Mouse (Mus musculus) activated CD4-positive, CD25-positive, alpha-beta regulatory T cell (primary cell): Measurements from ENCODE around the gene Hck. TPM values are rescaled to one million over a fixed set of nuclear protein-coding genes. Genes with fewer than 3 reads are reported as not detected.

Experiments used
- polyA plus RNA-seq, 2 experiments: library from polyadenylated mRNA; unstranded; fragments of 100-300 nt; shearing (Covaris generic); gene quantifications; one replicate each; pipeline ENCODE4 v1.2.1; 2017

Gene Hck
- polyA plus RNA-seq, result 1 to 10 TPM in 1 of 2 experiments, under 1 TPM in 1; 0.66 to 2.5 TPM

GRCm38 (mm10) chr2:153108313-153109264 lies at the start of gene Hck:
TSS of gene Hck (plus strand) at chr2:153108468.

DNA sequence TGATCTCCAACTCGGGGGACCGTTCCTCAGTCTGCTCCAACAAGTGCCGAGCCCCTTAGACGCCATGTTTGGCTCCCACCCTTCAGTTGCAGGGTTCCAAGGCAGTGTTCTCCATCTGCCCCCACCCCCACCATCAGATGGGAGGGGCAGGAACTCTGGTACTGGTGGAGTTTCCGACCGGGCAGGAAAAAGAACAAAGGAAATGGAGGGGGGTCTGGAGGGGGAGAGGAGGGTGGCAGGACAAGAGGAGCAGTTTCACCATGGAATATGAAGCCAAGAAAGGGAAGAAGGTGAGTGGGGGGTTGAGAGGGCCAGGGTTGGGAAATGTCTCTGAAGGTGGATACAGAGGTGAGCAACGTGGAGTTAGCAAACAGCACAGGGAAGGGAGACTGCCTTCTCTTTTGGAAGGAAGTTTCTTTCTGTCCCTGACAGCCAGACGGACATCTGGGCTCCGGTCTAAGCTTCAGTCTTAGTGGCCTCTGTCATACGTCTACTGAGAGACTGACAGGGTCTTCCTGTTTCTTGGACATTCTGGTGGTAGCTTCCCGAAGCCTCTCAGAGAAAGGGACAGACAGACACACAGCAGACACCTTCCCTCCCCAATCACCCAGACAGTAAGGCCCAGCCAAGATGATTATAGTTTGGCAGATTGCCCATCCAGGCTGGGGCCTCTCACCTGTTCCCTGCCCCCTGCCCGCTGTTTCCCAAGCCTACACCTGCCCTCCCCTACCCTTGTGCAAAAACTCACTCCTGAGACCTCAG lies 42.3 kb upstream of the Hck start, which contains the start of gene Ccm2l:
Ccm2l (plus strand) TSS at position 209 of the 762 bp plus-strand sequence.

GRCm38 (mm10) chr2:153160844-153161683 lies 52.8 kb downstream of the Hck start, which contains the start of gene Tm9sf4:
TSS of gene Tm9sf4 (plus strand) at chr2:153161303.

Other genes starting within 250 kb of the Hck start
- not detected for gene Mylk2, start 197.1 kb upstream of the Hck start, polyA plus RNA-seq
- gene Foxs1, start 175.3 kb upstream of the Hck start, polyA plus RNA-seq, result not detected
- gene Dusp15, start 156.8 kb upstream of the Hck start, polyA plus RNA-seq, result not detected
- gene Ttll9, start 146.0 kb upstream of the Hck start, polyA plus RNA-seq, result 1 to 10 TPM in 1 of 2 experiments, under 1 TPM in 1; 0.47 to 1.5 TPM
- gene Pdrg1, start 93.0 kb upstream of the Hck start, polyA plus RNA-seq, result 100 to 1,000 TPM; 125 to 167 TPM
- gene Xkr7, start 76.6 kb upstream of the Hck start, polyA plus RNA-seq, result not detected
- not detected for gene Ccm2l, start 42.5 kb upstream of the Hck start, polyA plus RNA-seq
- gene Tm9sf4, start 52.8 kb downstream of the Hck start, polyA plus RNA-seq, result 10 to 100 TPM; 38.1 to 51.4 TPM
- 10 to 100 TPM; 39.5 to 45.2 TPM for gene Tspyl3, start 117.0 kb downstream of the Hck start, polyA plus RNA-seq
- 10 to 100 TPM; 22.2 to 26.5 TPM for gene Plagl2, start 133.0 kb downstream of the Hck start, polyA plus RNA-seq
- gene Pofut1, start 133.1 kb downstream of the Hck start, polyA plus RNA-seq, result 10 to 100 TPM; 15.2 to 17.0 TPM
- 10 to 100 TPM; 15.4 to 24.3 TPM for gene Kif3b, start 182.9 kb downstream of the Hck start, polyA plus RNA-seq
- 10 to 100 TPM; 35.0 to 87.8 TPM for gene Asxl1, start 237.4 kb downstream of the Hck start, polyA plus RNA-seq